Mouse (Mus musculus) lung, embryonic 16.5 days (tissue): Measurements from ENCODE around the gene Hspb3. TPM values are rescaled to one million over a fixed set of nuclear protein-coding genes. Genes with fewer than 3 reads are reported as not detected.
A peak's percentile ranks its signal among the peaks of the same experiment; 100 is the strongest.

Source experiments
- ATAC-seq: fragments of 200-750 bp; cut with Nextera tagmentation; 2 replicates; pipeline ENCODE4 v1.8.0; 2017; ENCODE audit warnings: low read depth, mild to moderate bottlenecking, moderate library complexity
- H3K27ac ChIP-seq: fragments of 300-500 bp; sonication (generic); 2 replicates; pipeline ENCODE4 v1.5.1; 2014; ENCODE audit warnings: mild to moderate bottlenecking, control low read depth, low read length
- H3K27me3 ChIP-seq: fragments of 300-500 bp; sonication (generic); 2 replicates; pipeline ENCODE4 v1.6.1; 2014; ENCODE audit warnings: low read depth, low read length, mixed read lengths; ENCODE audit not compliant: control insufficient read depth, insufficient read depth
- H3K36me3 ChIP-seq: fragments of 300-500 bp; sonication (generic); 2 replicates; pipeline ENCODE4 v1.6.1; 2014; ENCODE audit warnings: low read length; ENCODE audit not compliant: control insufficient read depth, insufficient read depth
- H3K4me1 ChIP-seq: fragments of 300-500 bp; sonication (generic); replicated peaks from 2 replicates; pipeline ENCODE4 v1.6.1; 2014; ENCODE audit warnings: low read length, mixed read lengths; ENCODE audit not compliant: control insufficient read depth, insufficient read depth
- H3K4me2 ChIP-seq: fragments of 300-500 bp; sonication (generic); 2 replicates; pipeline ENCODE4 v1.6.1; 2014; ENCODE audit warnings: low read depth, low read length, control low read depth
- H3K4me3 ChIP-seq: fragments of 300-500 bp; sonication (generic); 2 replicates; pipeline ENCODE4 v1.5.1; 2014; ENCODE audit warnings: mild to moderate bottlenecking, low read length, control low read depth
- H3K9ac ChIP-seq: fragments of 300-500 bp; sonication (generic); 2 replicates; pipeline ENCODE4 v1.6.1; 2014; ENCODE audit warnings: low read length, control low read depth
- H3K9me3 ChIP-seq: fragments of 300-500 bp; sonication (generic); 2 replicates; pipeline ENCODE4 v1.6.1; 2016; ENCODE audit warnings: low read length; ENCODE audit not compliant: control insufficient read depth
- WGBS: fragments of 180-500 bp; shearing (Covaris S2); extraction: QIAGEN DNeasy Blood & Tissue Kit; methylation state at CpG from one replicate; pipeline ENCODE4 v1.1.7; 2014; 5-methylcytosine and 5-hydroxymethylcytosine counted together
- polyA plus RNA-seq: library from polyadenylated mRNA; unstranded; fragments of >200 nt; fragmentation: Nextera tagmentation; extraction: Ambion mirVana; gene quantifications from 2 replicates; pipeline ENCODE4 v1.2.1, GENCODE M21; 2015

The Hspb3 gene
- polyA plus RNA-seq, 1 experiment from 2014 or later: 2.3 TPM

GRCm38 (mm10) chr13:113613882-113614281, 49.6 kb downstream of the Hspb3 start:
- WGBS: 46% methylated on average over 10 of the region's 10 CpGs
- Histone ChIP-seq H3K27me3 (no peaks in the 10 kb centered on the region), H3K36me3 (no peaks in the 10 kb centered on the region), H3K4me3 (peak overlapping the region; percentile 25), H3K27ac (no peak overlapping the region), H3K4me1 (peaks cover 63% of the 10 kb centered on the region), H3K4me2 (peak overlapping the region; percentile 79), H3K9me3 (no peaks in the 10 kb centered on the region), H3K9ac (0 out of 2 replicates have a peak overlapping the region, but pooled peaks have one; percentile 27)
- no peak for ATAC-seq

GRCm38 (mm10) chr13:113613341-113613740, 50.1 kb downstream of the Hspb3 start:
- Histone ChIP-seq H3K27ac (no peak overlapping the region), H3K4me3 (peak overlapping the region; percentile 25), H3K27me3 (no peaks in the 10 kb centered on the region), H3K9ac (peak overlapping the region; percentile 27; the same call in 1 of the 2 replicates), H3K36me3 (no peaks in the 10 kb centered on the region), H3K4me2 (peak overlapping the region; percentile 79), H3K4me1 (peaks cover 65% of the 10 kb centered on the region), H3K9me3 (no peaks in the 10 kb centered on the region)
- 16% methylated on average over 12 of the region's 12 CpGs for WGBS
- ATAC-seq: no peak

Other genes starting within 250 kb of the Hspb3 start
- gene Snx18, start 45.1 kb downstream of the Hspb3 start, polyA plus RNA-seq: 14.8 and 15.3 TPM in 2 replicates
- gene Arl15, start 130.8 kb upstream of the Hspb3 start, polyA plus RNA-seq: 10.1 and 10.6 TPM in 2 replicates